Mouse (Mus musculus) spleen, postnatal 10 days (tissue): ENCODE data around the gene Hydin.
A peak's percentile ranks its signal among the peaks of the same experiment; 100 is the strongest.
"Not testable (repeated sequence)": the region's sequence is repeated elsewhere in the genome, so short reads cannot be mapped to it uniquely, and the experiment has no call there.

Experiments used
- DNase-seq, 2 experiments: peaks; one replicate each; pipeline ENCODE4 v3.0.0; 2021 to 2022; ENCODE audit warnings: low spot score in 2 of 2

The Hydin gene

DNA sequence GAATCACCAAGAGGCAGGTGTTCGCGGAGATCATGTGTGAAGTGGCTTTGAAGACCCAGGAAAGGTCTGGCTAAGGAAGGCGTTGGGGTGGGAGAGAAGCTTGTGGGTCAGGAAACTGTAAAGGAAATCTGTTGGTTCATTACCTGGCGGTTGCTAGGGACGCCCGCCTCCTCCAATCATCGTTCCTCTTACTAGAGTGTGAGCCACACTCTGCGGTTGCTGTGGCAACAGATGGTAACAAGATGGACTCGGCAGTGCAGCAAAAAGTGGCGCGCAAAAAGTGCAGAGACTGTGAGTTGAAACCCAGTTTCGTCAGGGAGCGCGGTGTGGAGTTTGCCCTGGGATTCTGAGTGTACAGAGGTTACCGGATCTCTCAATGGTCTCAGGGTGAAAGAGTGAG lies at the start of gene Hydin:
TSS of gene Hydin (plus strand) at position 237 of the 400 bp plus-strand sequence.
- peak in 1 of 2 experiments; percentile 28 for DNase-seq

DNA sequence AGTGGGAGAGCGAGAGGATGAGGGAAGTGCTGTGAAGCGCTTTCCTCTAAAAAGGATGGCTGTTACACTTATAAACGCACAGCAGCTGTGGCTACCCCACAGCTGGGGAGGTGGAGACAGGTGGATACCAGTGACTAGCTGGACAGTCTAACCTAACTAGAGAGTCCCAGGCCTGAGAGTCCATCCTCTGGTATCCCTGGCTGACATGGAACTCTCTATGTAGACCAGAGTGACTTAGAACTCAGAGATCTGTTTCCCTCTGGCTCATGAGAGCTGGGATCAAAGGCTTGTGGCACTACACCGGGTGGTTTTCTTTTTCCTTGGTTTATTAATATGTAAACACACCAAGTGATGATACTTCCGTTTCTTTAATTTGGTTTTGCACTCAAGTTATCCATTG lies 49.6 kb upstream of the Hydin start:
- no peak for DNase-seq

DNA sequence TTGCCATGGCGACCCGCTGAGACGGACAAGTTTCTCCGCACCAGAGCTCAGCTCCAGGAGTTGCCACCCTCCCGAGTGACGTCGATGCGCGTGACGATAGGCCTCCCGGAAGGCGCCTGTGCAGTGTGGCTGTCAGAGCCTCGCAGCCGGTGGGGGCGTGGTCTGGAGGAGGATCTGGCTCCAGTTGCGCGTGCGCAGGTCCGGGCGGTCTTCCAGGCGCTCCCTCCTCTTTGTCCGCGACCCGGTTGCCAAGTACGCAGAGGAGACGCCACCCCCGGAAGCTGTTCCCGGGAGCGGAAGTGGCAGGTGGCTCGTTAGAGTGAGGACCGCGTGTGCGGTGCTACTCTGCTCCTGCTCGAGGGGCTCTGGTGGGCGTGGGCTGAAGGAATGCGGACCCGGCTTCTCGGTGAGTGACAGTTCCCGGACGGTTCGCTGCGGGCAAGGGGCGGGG lies 49.1 kb upstream of the Hydin start:
- DNase-seq: peak; percentile 84 to 97

DNA sequence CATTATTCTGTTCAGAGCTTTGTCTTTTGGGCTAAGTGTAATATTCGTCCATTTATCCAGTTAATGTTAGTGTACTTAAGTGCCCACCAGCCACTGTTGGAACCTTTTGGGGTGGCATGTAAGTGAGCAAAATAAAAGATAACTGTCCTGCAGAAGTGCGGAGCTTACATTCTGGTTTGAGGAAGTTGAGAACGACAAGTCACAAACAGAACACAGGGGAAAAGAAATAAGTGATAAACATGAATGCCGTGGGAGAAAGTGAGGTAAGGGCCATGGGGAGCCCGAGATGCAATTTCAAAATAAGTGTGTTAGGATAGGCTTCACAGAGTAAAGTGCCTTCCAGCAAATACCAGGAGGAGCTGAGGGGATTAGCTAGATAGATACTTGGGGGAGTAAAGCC lies 48.3 kb upstream of the Hydin start:
- DNase-seq: no peak

DNA sequence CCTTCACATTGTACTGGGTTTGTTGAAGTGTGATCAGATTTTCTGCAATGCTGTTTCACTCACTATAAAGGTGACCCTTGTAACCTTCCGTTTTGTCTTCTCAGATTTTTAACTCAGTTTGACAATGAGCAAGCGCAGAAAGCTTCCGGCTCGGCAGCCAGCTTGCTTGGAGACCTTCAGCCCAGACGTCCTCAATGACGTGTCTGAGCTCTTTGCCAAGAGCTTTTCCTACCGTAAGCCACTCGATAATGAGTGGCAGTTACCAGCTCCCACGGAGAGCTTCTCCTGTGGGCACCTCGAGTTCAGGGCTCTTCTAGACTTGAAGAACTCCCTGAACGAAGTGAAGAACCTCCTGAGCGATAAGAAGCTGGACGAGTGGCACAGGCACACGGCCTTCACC lies 45.8 kb upstream of the Hydin start:
- DNase-seq: no peak

DNA sequence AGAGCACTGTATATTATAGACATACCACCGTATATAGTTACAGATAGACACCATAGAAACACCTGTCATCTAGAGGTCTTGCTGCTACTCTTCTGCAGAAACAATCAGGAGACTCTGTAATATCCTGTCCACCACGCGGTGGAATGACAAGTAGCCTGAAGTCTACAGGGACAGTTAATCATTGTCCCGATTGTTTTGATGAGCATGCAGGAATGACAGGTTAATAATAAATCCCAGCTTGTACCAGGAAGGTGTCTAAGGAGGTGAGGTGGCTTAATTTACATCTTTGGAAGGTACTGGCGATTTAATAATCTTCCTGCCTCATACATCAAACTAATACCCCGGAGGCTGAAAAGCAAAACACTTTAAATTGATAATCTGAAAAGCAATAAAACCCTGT lies 36.0 kb upstream of the Hydin start:
- DNase-seq: no peak

DNA sequence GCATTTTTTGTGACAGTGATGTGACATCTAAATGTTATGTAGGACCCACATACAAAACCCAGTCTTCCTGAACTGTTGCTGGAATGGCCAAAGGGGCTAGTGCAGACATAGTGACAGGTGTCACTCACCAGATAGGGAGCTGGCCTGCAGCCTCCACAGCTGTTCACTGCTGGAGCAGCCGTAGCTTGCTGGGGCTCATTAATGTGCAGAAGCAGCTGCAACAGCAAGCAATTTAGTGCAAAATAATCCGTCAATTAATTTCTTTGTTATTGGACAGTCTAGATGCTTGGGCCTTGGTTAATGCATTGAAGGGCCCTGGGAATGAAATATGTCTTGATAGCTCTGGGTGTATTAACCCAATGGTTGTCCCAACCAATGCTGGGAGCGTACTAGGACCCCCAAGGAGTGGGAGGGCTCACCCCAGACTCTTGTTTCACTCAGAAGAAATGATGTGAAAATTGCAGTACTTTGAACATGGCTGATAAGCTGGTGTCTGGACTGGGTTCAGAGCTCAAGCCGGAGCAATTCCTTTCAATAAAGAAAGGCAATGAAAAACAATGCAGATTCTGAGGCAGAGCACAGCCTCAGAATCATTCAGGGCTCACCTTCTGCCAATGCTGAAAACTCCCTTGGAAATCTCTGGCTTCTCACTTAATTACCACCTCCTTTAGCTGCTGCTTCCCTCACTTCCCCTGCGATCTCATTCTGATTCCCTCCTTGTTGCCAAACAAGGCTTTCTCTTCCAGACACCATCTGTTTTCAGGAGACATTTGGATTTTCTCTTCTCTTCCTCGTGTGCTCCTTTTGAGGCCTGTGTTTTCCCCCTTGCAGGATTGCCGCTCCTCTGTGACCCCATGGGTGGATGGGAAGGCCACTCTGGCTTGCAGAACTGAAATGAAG lies 24.2 kb upstream of the Hydin start:
- DNase-seq: no peak

DNA sequence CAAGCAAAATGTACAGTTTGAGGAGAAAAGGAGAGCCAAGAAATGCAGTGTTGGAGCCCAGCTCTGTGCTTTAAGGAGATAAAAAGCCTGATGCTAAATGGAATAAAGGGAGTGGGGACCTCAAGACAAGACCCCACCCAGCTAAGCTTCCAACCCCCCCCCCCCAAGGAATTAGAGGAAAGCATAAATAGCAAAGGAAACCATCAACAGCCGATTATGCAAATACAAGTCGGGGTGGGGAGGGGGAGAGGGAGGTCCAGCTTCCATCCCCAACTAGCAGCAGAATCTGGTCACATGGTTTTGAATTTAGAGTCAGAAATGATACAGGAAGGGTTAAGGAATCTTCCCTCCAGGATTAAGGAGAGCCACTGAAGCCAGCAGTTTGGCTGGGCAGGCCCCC lies 22.2 kb upstream of the Hydin start:
- DNase-seq: no peak

DNA sequence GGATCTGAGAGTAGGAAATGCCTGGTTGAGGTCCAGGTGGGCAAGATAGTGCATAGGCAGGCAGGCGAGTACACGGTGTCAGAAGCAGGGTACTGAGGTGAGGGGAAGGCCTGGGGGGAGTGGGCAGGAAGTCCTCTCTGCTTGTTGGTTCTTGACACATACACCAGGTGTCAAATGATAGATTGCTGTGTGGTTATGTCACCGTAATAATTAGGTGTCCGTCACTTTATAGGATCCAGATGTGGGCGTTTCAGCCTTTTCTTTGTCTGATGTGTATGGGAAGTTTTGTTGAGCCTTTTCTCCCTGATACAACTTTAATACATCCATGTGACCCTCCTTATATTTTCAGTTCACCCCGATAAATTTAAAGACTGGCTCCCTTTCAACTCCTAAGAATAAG lies 19.5 kb upstream of the Hydin start:
- no peak for DNase-seq

DNA sequence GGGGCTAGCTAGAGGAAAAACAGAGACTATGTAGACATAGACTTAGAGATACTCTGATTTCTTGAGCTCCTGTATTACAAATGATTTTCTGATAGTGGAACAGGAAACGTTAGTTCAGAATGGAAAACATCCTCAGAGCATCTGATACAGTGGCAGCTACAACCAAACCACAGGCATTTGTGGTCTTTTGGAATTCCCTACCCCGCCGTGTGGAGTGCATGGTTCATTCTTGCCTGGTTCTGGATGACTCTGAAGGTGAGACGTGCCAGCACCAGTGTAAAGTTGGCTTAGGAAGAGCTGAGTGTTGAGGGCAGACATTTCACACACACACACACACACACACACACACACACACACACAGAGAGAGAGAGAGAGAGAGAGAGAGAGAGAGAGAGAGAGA lies 12.8 kb upstream of the Hydin start:
- no peak for DNase-seq

DNA sequence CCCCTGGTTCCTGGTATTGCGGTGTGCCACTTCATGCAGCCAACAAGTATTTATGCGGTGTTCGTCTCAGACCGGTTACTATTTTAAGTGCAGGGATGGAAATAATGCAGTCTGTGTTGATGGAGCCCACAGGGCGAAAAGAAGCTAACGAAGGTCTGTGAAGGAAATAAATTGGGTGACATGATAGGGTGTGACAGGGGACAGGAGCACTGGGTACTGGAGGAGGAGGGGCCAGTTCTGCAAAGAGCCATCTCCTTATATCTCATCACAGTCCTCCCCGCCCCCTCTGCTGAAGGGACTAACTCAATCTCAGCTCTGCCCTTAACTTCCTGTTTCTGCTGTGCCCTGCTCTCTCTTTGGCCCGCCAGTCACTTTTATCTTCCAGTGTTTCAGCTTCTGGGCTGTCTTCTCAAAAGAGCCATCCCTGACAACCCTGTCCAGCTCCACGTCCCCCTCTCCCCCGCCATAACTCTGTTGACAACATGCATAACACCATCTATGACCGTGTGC lies 926 bp upstream of the Hydin start:
- DNase-seq: no peak

DNA sequence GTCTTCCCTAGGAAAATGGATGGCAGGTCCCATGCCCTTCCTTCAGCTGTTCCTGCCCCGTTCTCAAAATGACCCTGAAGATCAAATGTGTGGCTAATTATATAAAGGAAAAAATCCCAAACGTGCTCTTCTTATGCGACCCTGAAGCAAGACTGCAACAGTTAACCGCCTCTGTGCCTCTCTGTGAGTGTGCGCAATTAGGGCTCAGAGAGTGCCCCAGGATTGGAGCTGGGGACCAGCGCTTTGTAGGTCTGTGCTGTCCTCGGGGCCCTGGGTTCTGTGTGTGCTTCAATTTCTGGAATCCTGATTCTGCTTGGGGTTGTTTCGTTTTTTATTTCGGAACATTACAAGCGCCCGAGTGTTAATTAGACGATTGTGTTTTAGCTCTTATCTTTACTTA lies 491 bp downstream of the Hydin start:
- no peak for DNase-seq

DNA sequence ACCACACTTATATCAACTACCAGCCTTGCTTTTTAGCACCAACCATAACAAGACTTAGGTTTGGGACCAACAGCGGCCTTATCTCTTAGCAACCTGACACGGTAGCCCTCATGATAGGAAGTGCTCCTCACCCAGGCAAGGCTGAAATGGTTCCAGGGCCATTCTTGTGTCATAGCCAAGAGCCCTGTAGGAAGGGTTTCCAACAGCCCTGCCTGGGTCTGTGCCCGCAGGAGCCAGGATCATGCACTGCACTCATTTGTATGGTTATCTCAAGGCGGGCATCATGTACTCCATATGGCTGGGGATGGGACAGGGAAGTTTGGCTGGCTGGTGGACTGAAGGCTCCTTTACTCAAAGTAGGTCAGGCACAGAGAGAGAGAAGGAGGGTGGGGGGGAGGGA lies 3.9 kb downstream of the Hydin start:
- DNase-seq: no peak

DNA sequence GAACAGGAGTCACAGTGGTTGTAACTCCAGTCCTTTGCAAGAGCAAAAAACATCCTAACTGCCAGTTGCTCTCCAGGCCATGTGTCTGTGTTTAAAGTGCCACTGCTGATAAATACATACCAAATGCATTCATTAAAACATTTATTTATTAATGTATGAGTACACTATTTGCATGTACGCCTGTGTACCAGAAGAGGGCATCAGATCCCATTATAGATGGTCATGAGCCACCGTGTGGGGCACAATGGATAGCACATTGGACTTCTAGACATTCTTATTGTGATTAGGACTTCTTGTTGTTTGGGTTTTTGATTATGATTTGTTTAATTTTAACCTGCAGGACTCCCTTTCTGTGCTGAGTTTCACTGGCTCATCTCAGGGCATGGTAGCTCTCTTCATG lies 6.6 kb downstream of the Hydin start:
- DNase-seq: no peak

DNA sequence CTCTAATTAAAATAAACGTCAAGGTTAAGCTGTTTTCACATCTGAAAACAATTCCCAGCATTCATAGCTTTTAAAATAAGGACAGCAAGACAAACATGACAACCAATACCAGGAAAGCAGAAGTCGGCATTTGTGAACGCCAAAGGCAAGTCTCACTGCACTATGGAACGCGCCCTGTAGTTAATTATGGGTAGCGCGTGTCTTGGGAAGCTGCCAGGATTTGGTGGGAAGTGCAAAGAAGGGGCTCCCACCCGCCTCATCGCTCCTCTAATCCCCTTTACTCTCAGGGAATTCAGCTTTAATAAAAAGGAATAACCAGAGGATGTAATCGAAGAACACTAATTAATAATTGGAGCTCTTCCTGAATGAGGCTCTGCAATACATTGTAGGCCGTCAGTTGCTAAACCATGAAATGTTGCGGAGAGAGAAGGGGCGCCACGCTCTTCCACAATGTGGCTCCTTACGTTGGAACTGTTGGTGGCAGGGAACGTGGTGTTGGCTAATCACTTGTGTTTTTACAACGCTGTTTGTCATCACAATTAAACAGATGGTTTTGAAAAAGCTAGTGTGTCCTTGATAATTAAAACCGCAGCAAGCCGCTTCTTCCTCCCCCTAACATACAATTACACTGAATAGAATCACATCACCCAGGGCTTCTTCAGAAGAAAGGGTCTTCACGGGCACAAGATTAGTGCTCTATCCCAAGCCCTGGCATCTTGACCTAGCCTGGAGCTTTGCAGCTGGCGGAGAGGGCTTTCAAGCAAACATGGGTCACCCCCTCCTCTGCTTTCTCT lies 8.9 kb downstream of the Hydin start:
- DNase-seq: no peak

DNA sequence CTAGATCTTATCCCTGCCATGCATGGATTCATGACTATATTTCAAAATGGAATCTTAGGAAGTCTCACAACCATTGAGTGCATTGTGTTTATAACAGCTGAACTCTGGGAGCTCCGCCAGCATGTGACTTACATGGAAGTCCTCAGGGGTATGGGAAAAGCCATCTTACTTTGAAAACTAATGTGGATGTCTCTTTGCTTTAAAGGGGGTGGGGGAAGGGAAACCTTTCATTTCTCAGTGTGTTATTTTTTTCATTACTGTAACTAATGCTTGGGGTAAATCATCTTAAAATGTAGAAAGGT lies 9.4 kb downstream of the Hydin start:
- no peak for DNase-seq

DNA sequence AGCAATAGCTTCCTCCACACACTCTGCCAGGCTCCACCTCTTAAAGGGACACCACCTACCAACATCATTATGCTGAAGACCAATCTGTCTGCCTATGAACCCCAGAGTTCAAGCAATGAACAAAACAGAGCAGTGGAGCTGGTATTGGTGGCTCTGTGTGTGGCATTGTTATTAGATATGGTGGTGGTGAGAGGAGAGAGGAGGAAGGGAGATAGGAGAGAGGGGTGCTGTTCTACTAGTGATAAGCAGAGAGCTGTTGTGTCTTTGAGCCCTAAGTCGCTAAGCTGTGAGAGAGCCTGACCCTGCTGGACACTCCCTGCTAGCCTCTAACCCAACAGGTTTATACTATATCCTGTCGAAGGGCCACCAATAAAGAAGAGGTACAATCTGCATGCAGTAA lies 45.9 kb downstream of the Hydin start:
- no peak for DNase-seq

DNA sequence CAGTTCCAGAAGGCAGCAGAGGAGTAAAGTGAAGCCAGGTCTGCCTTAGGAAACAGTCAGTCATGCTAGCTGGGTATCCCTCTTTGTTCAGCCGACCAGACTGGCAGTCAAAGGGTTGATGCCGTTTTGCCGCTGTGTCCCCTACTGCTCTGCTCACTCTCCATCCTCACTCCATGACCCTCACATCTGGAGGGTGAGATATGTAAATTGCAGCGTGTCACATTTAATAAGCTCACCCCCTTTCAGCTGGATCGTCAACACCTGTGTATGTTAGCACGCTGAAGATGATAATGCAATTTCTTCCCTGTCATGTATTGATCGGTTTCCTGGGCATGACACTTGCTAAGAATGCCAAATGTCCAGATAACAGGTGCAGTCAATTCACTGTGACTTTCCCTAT lies 49.0 kb downstream of the Hydin start:
- no peak for DNase-seq

DNA sequence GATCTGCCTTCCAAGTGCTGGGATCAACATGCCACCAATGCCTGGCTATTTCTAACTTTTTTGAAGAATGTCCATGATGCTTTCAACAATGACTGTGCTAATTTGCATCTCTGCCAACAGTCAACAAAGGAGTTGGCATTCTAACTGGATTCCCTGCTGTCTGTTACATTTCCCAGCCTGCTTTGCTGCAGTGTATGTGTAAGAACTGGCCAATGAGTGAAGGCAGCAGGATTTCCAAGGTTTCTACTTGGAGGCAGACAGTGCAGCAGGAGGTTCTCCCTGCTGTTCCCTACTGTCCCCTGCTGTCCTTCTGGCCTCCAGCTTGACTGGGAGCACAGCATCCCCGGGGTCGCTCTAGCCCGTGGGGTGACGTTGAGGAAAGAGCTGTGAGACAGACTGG lies 52.8 kb downstream of the Hydin start:
- DNase-seq: no peak

DNA sequence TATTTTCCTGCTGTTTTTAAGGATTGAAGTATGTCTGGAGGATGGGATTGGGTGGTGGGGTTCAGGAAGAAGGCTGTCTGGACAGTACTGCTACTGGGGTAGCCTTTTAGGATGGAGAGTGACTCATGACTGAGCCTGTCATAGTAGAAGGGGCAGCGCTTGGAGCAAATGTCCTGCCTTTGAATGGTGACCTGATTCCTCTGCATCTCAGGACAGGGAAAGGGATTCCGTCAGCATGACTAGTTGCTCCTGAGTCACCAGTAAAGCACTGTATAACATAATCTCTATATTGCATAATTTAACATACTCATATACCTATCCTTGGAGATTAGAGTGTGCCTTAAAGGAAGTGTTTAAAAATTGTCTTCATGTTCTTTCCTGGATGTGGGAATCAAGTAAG lies 54.7 kb downstream of the Hydin start:
- no peak for DNase-seq

DNA sequence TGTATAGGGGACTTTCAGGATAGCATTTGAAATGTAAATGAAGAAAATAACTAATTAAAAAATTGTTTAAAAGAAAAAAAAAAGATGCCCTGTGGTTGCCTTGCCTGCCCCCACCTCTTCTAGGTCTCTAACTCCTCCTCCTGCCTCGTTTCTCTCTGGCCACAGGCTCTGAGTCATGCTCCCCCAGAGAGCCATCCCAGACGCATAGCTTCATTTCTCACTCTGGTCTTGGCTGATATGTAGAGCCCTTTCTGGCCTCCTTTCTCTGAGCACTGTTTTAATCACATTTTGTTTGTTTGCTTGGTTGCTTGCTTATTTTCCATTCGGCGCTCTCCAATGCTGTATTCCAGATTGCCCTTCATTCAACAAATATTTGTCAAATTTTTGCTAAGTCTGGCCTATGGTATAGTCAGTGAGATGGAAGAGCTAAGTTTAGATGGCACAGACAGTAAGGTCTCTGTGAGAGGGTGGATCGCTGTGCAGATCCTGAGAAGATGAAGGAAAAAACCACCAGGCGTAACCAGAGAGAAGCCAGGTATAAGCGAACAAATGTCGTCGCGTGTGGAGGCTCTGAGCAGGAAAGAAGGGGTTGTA lies 57.3 kb downstream of the Hydin start:
- no peak for DNase-seq

DNA sequence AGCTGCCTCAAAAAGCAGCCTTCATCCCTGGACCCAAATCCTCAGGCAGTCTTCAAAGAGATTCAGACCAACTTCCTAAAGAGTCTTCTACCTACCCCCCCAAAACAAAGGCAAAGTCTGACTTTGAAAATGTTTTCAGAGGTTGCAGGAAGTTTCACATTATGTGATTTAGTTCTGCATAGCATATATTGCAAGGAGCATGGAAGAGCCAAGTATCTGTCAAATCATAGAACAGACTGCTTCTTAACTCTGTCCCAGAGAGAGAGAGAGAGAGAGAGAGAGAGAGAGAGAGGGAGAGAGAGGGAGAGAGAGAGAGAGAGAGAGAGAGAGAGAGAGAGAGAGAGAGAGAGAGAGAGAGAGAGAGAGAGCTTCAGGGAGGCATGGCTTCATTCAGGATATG lies 60.3 kb downstream of the Hydin start:
- not testable (repeated sequence) for DNase-seq

DNA sequence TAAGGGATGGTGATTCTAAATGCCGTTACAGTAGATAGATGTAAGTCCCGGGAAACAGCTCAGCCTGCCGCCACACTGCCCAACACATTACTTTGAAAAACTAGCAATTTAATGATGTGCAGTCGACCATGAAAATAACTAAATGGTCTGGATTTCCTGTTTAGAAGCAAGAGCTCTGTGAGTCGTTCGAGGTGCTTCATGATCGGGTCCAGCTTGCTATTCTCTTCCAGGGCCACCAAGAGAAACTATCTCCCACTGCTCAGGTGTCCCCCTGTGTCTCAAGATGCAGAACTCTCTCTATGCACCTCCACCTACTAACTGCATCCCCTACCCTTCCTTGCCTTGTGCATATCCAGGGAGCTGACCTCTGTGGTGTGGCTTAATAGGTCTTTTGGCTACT lies 66.6 kb downstream of the Hydin start:
- DNase-seq: no peak
